Mouse (Mus musculus) monocyte, adult 2 months (primary cell): Measurements from ENCODE around the gene Chrnb1.
A peak's percentile ranks its signal among the peaks of the same experiment; 100 is the strongest.

Source experiments
- DNase-seq, 2 experiments: peaks; one replicate each; pipeline ENCODE4 v3.0.0; 2022; ENCODE audit warnings: low spot score in 2 of 2, low read depth in 1 of 2

Gene Chrnb1

DNA sequence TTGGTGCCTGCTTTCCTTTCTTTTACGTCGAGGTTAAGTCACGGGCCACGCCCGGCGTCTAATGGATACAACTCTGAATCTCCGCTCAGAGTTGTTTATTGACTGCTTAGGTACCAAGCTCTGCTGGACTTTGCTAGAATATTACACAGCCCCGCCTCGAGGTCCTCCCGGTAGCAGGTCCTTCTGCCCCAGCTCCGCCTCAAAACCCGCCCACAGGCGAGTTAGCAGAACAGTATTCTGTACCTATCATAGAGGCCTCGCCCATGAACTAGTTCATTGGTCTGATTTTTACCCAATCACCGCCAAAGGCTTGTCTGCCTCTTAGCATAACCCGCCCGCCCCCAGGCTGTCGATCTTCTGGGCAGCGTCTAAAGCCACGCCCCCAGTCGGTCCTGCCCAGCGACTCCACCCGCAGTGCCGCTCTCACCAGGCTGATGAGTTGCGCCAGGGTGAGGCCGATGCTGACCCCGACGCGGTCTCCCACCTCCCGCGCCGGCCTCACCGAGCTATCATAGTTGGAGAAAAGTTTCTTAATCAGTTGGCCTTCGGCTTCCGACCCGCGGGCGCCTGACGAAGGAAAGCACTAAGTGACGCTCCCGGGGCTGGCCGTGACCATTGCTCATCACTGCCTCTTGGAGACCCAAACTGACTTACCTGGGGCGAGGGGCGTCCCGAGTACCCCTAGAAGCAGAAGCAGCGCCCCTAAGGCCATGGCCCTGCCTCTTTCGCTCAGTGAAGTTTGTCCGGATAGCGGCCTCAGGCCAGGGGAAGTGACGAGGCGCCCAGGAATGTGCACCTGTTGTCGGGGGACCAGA, at the start of gene Chrnb1:
Chrnb1 (minus strand) TSS at position 776 of the 815 bp plus-strand sequence.
- peak; percentile 85 to 87 for DNase-seq

- no peak for DNase-seq
These were observed 43.0 kb upstream of the Chrnb1 start for GRCm38 (mm10) chr11:69838714-69839104.

- peak; percentile 90 to 91 for DNase-seq
These were observed 42.4 kb upstream of the Chrnb1 start, which contains the start of gene Tmem256 for GRCm38 (mm10) chr11:69837952-69838713. TSS of gene Tmem256 (plus strand) at chr11:69838514.

GRCm38 (mm10) chr11:69837604-69837951, 41.8 kb upstream of the Chrnb1 start, which contains the start of gene Nlgn2:
TSS of gene Nlgn2 (minus strand) at chr11:69837784.
- DNase-seq, result no peak

- DNase-seq, result no peak
These were observed 41.2 kb upstream of the Chrnb1 start for GRCm38 (mm10) chr11:69836703-69837576.

- DNase-seq, result no peak
These were observed 40.2 kb upstream of the Chrnb1 start for GRCm38 (mm10) chr11:69835966-69836335.

- DNase-seq, result no peak
These were observed 39.7 kb upstream of the Chrnb1 start for GRCm38 (mm10) chr11:69835326-69835965.

DNA sequence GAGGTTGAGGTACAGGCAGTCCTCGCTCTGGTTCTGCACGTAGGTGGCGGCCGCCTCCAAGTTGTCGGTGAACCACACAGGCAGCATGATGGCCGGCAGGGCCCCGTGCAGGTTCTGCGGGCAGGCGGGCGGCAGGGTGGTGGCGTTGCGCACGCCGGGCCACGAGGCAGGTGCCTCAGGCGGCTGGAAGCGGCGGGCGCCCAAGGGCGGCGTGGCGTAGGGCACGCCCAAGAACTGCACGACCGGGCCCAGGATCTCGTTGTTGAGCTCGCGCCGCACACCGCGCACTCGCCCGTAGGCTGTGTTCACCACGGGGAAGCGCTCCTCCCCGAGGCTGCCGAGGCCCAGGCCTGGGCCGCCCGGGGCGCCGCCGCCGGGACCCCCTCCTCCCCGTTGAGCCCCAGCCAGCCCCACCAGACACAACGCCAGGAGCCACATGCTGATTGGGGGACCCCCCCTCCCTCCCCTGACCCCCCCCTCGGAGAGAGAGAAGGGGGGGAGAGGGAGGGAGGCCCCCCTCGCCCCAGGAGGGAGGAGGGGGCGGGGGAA, 38.3 kb upstream of the Chrnb1 start:
- DNase-seq, result no peak

DNA sequence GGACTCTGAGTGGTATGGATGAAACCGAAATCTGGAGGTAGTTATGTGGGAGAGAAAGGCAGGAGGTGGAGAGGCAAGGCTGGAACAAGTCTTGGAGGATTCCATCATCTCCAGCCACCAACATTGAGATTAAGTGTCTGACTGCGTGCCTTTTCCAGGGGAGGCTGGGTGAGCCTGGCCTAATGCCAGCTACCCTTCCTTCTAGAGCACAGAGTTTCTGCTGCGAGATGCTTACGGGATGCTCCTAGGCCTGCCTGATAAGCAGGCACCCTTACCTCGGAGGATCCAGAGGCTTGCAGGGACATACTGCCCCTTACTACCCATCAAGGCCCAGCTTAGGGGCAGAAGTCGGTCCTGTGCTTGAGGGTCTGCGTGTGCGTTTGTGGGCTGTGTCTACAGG, 37.8 kb upstream of the Chrnb1 start:
- DNase-seq, result no peak

DNA sequence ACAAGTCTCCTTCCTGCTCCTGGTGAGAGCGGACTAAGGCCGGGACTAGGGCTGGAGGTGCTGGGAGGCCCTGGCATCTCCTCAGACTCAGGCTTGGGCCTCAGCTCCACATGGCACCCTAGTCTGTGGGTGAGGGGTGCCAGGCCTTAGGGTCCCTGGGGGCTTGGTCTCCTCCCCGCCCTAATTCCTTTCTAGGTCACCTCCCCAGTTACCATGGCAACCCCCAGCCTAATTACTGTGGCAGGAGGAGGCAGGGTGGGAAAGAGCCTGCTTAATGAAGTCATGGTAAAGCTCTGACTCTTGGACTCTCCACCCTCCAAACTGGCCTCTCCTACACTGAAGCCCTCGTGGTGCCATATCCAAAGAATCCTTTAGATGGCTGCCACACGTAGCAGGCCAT, 33.1 kb upstream of the Chrnb1 start:
- DNase-seq, result no peak

GRCm38 (mm10) chr11:69823456-69823855, 27.7 kb upstream of the Chrnb1 start:
- DNase-seq, result no peak

DNA sequence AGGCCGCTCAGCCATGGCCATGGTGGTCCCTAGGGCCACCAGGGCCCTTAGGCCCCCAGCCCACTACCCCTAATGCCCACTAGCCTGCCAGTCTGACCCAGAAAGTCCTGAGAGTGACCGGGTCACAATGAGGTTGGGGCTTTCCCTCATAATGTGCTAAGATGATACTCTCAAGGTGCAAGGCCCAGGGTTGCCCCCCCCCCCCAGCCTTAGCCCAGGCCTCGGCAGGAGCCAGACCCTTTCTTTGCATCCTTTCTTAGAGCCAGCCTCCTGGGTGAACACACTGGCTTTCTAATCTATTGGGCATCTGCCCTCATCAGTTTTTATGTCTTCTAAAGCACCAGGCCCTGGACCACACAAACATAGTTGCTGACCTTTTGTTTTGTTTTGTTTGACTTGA, 26.3 kb upstream of the Chrnb1 start, which contains the start of gene Spem1:
Spem1 (minus strand) TSS at position 101 of the 400 bp plus-strand sequence.
- DNase-seq, result no peak

DNA sequence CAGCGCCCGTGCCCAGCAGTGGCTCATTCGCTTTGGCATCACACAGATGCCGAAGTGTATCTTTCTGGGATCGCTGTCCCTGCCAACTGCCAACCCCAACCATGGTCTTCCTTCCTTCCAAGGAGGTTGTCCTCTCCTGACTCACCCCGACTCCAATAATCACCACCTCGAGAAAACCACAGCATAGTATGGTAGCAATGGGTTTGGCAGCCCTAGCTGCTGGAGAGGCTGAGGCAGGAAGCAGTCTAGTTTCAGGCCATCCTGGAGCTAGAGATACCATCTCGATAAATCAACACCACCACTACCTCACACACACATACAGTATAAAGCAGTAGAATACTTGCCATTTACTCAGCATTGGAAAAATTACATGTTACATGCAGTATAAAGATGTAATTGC, 23.1 kb upstream of the Chrnb1 start:
- no peak for DNase-seq

DNA sequence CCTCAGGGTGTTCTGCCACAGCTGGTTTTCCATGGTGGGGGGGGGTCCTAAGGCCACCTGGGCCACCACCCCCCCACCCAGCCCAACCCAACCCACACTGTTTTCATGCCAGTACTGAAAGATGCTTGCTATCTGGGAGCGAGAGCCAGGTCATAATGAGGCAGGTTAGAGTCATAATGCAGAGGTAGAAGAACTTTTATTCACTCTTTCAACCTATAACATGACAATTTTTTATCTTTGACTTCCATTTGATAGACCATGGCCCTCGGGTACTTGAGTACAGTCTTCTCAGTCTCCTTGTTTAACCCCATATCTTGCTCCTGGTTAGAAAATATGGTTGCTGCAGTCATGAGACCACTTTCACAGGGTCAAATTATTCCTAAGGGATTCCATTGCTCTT, 22.6 kb upstream of the Chrnb1 start, which contains the start of gene Spem2:
Spem2 (minus strand) TSS at position 101 of the 400 bp plus-strand sequence.
- DNase-seq, result no peak

DNA sequence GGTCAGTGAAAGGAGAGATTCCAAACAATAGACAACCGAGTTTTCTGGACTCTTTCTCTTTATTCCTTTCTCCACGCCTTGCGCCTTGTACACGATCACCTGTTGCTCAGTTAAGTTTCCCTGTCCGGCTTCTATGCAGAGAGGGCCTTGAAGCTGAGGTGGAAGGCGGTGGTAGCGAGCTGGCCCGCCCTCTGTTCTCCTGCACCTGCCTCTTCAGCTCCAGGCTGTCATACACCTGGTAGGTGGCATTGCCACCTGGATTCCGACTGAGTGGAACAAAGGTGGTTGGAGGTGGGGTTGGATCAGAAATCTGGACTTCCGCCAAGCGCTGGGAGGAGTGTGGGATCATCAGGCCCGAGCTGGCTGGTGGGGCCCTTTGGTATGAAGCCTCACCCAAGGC, 20.8 kb upstream of the Chrnb1 start:
- no peak for DNase-seq

GRCm38 (mm10) chr11:69815155-69815554, 19.4 kb upstream of the Chrnb1 start, which contains the start of gene Gm39566:
TSS of gene Gm39566 (minus strand) at chr11:69815298.
- no peak for DNase-seq

- no peak for DNase-seq
These were observed 14.5 kb upstream of the Chrnb1 start for GRCm38 (mm10) chr11:69810280-69810679.

GRCm38 (mm10) chr11:69807641-69808040, 11.9 kb upstream of the Chrnb1 start:
- no peak for DNase-seq

GRCm38 (mm10) chr11:69806378-69806777, 10.6 kb upstream of the Chrnb1 start:
- DNase-seq, result no peak
